Mouse (Mus musculus): ENCODE results near the gene Tyw3. TPM values are rescaled to one million over a fixed set of nuclear protein-coding genes. Genes with fewer than 3 reads are reported as not detected.

The Tyw3 gene
- polyA plus RNA-seq, 1 experiment, result 21.6 TPM

DNA sequence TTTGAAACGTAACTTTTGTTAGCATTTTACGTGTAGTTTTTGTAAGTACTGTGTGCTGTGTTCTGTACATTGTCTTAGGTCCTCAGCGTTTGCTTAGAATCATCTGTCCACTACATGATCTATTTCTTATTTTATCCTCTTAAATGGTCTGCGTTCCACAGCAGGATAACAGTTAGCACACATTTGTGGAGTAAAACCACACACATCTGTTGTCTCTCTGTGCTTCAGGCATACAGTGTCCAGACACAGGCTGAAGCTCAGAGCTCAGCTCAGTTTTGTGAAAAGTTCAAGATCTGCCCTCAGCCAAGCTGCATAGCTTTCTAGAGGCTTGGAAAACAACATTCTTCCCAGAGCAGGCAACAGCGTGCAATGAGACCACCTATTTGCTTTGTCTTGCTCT lies 60.8 kb downstream of the Tyw3 start:
- Histone ChIP-seq H3K4me3 (replicated peaks; ENCODE audit: insufficient read depth, low read depth, low read length) (no peak overlapping the region), H3K27ac (ENCODE audit: insufficient read depth, low read length) (no peak overlapping the region), H3K27me3 (ENCODE audit: control insufficient read depth, insufficient read depth, low read length) (no peaks in the 10 kb centered on the region), H3K4me1 (ENCODE audit: control insufficient read depth, insufficient read depth, low read length) (no peaks in the 10 kb centered on the region)
- DNase-seq, result no peak
- 84% methylated on average over 5 of the region's 5 CpGs for WGBS
- no peak for TF ChIP-seq POLR2A (IDR thresholded peaks at IDR 0.05; ENCODE audit: borderline replicate concordance, insufficient read depth, low read length)
- no peak for TF ChIP-seq CTCF (IDR thresholded peaks at IDR 0.05; ENCODE audit: borderline replicate concordance, insufficient read depth, low read depth, low read length)

DNA sequence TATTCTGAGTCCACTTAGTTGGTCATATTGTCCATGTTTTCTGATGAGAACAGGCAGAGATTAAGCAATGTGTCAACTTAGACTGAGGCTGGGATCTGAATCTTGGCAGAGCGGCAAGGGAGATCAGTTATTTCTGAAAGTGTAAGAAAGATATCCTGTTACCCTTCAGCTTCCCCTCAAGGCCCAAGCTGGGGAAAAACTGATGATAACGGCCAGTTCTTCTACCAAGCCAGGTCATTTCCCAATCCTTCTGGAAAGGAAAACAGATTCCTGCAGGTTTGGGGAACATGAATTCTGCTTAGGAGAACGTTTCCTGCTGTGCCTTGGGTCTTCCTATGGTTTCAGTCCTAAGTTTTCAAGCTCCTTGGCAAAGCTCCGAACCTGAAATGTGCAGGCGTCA lies 63.7 kb downstream of the Tyw3 start:
- no peak for TF ChIP-seq CTCF (IDR thresholded peaks at IDR 0.05; ENCODE audit: borderline replicate concordance, insufficient read depth, low read depth, low read length)
- no peak for TF ChIP-seq POLR2A (IDR thresholded peaks at IDR 0.05; ENCODE audit: borderline replicate concordance, insufficient read depth, low read length)
- no peaks in the 10 kb centered on the region for H3K4me1 ChIP-seq (ENCODE audit: control insufficient read depth, insufficient read depth, low read length)
- H3K4me3 ChIP-seq (replicated peaks; ENCODE audit: insufficient read depth, low read depth, low read length), result no peak overlapping the region
- H3K27ac ChIP-seq (ENCODE audit: insufficient read depth, low read length), result no peak overlapping the region
- DNase-seq, result no peak
- WGBS, result 68% methylated on average over 5 of the region's 5 CpGs
- no peaks in the 10 kb centered on the region for H3K27me3 ChIP-seq (ENCODE audit: control insufficient read depth, insufficient read depth, low read length)

DNA sequence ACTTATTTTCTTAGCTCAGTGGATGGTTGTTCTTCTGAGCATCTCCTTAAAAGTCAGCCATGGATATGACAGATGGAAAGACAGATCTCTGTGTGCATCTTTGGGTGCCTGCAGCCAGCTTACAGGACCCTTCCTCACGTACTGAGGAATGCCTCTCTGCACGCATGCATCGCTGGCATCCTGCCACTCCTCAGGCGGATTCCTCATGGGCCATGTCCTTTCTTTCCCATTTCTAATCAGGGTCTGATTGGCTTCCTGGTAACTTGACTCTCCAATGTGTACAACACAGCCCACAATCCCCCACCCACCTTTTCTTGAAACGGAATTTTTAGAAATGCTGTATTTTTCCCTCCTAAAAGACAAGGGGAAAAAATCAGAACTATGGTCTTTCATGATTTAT lies 67.9 kb downstream of the Tyw3 start:
- H3K27ac ChIP-seq (ENCODE audit: insufficient read depth, low read length), result no peak overlapping the region
- 17% methylated on average over 5 of the region's 5 CpGs for WGBS
- TF ChIP-seq CTCF (IDR thresholded peaks at IDR 0.05; ENCODE audit: borderline replicate concordance, insufficient read depth, low read depth, low read length) (no peak), POLR2A (IDR thresholded peaks at IDR 0.05; ENCODE audit: borderline replicate concordance, insufficient read depth, low read length) (no peak)
- no peak for DNase-seq
- no peaks in the 10 kb centered on the region for H3K4me1 ChIP-seq (ENCODE audit: control insufficient read depth, insufficient read depth, low read length)
- no peaks in the 10 kb centered on the region for H3K27me3 ChIP-seq (ENCODE audit: control insufficient read depth, insufficient read depth, low read length)
- H3K4me3 ChIP-seq (replicated peaks; ENCODE audit: insufficient read depth, low read depth, low read length), result no peak overlapping the region

DNA sequence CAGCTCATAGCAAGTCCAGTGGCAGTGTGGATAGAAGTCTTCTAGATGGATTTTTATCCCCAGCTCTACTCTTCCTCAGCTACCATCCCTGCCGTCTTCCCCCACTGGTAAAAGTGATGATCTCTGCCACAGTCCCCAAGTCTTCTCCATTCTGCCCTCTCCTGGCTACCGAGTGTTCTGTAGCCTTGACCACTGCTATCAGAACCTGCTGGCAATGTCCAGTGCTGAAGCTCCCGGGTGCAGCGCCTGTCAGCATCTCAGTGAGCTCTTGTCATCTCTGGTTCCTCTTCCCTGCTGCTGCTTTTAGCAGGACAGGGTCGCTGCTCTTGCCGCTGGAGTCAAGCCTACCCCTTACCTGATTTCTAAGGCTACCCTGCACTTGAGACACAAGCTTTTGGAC lies 70.3 kb downstream of the Tyw3 start:
- DNase-seq, result no peak
- no peaks in the 10 kb centered on the region for H3K4me1 ChIP-seq (ENCODE audit: control insufficient read depth, insufficient read depth, low read length)
- no peak overlapping the region for H3K4me3 ChIP-seq (replicated peaks; ENCODE audit: insufficient read depth, low read depth, low read length)
- H3K27ac ChIP-seq (ENCODE audit: insufficient read depth, low read length), result no peak overlapping the region
- TF ChIP-seq POLR2A (IDR thresholded peaks at IDR 0.05; ENCODE audit: borderline replicate concordance, insufficient read depth, low read length) (no peak), CTCF (IDR thresholded peaks at IDR 0.05; ENCODE audit: borderline replicate concordance, insufficient read depth, low read depth, low read length) (no peak)
- H3K27me3 ChIP-seq (ENCODE audit: control insufficient read depth, insufficient read depth, low read length), result no peaks in the 10 kb centered on the region
- WGBS, result 31% methylated on average over 6 of the region's 6 CpGs

Other genes starting within 250 kb of the Tyw3 start
- 12.9 and 17.1 TPM in 2 replicates for gene Cryz, start 393 bp downstream of the Tyw3 start, polyA plus RNA-seq (2012; rRNA removed)
- 10.2 and 11.7 TPM in 2 replicates for gene Erich3, start 66.8 kb upstream of the Tyw3 start, polyA plus RNA-seq (2012; rRNA removed)